ENCODE assay signal across 8 mouse cellular contexts in the genomic region with DNA sequence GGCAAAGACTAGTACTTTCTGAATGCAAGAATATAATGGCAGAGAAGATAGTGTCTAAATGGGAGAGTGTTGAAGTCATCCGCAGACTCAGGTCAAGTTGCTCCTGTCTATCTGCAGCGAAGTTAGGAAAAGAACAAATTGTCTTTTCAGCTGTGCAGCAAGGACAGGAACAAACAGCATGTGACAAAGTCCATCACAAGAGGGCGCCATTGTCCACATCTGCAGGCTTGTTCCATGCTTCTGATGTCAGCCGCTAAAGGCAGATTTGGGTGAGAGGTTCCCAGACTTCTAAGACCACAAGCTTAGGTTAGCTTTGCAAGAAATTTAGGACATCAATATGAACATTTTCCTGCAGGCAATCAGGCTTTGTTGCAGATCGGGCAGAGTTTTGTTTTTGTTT.
DNase-seq lines count a peak whose midpoint lies in the region; ATAC-seq and TF ChIP-seq lines count a peak whose summit lies in the region.

No protein-coding gene starts in this region.

- ATAC-seq in Patski = peak; percentile 80
- ATAC-seq in forebrain, embryonic 16.5 days = peak; percentile 89
- ATAC-seq in hindbrain, embryonic 16.5 days = peak; percentile 92
- ATAC-seq in erythroblast, adult 5-6 weeks (replicated peaks; ENCODE audit: low FRiP score, poor library complexity, severe bottlenecking) = no peak

- no peaks in the 10 kb centered on the region for H3K27me3 ChIP-seq in Patski
- H3K27me3 ChIP-seq in forebrain, embryonic 16.5 days (replicated peaks; ENCODE audit: control insufficient read depth, insufficient read depth, low read length) = no peaks in the 10 kb centered on the region
- H3K27me3 ChIP-seq in hindbrain, embryonic 16.5 days (replicated peaks; ENCODE audit: control insufficient read depth, insufficient read depth, low read length) = no peaks in the 10 kb centered on the region

- no peak overlapping the region for H3K4me3 ChIP-seq in forebrain, embryonic 16.5 days (replicated peaks; ENCODE audit: low read length)
- no peak overlapping the region for H3K4me3 ChIP-seq in hindbrain, embryonic 16.5 days (ENCODE audit: low read length)

- H3K9ac ChIP-seq in forebrain, embryonic 16.5 days (replicated peaks; ENCODE audit: low read depth, low read length) = no peak overlapping the region
- no peak overlapping the region for H3K9ac ChIP-seq in hindbrain, embryonic 16.5 days (ENCODE audit: low read depth, low read length)

- WGBS in forebrain, embryonic 16.5 days = 26% methylated on average over 5 of the region's 5 CpGs
- WGBS in hindbrain, embryonic 16.5 days = 30% methylated on average over 5 of the region's 5 CpGs

- no peaks in the 10 kb centered on the region for H3K9me3 ChIP-seq in forebrain, embryonic 16.5 days (ENCODE audit: control insufficient read depth, low read length)
- no peaks in the 10 kb centered on the region for H3K9me3 ChIP-seq in hindbrain, embryonic 16.5 days (ENCODE audit: control insufficient read depth, low read length)

- H3K4me2 ChIP-seq in forebrain, embryonic 16.5 days (ENCODE audit: low read length) = no peak overlapping the region
- no peak overlapping the region for H3K4me2 ChIP-seq in hindbrain, embryonic 16.5 days (ENCODE audit: low read length)

- in situ Hi-C loops in Patski (cut with MboI; ENCODE audit: low pct_unique_long_range_greater_than_20kb) = loop anchor here (5.0 to 10.0 kb wide), 2 partner anchors 262 to 674 kb away; no protein-coding TSS in a partner anchor

- POLR2A ChIA-PET in Patski (lab: Charles Lee) = no interaction called here

- H3K27ac ChIP-seq in forebrain, embryonic 16.5 days (ENCODE audit: low read length) = no peak overlapping the region
- no peak overlapping the region for H3K27ac ChIP-seq in hindbrain, embryonic 16.5 days (ENCODE audit: low read depth, low read length)

- no peaks in the 10 kb centered on the region for H3K36me3 ChIP-seq in forebrain, embryonic 16.5 days (ENCODE audit: control insufficient read depth, insufficient read depth)
- H3K36me3 ChIP-seq in hindbrain, embryonic 16.5 days (ENCODE audit: control insufficient read depth, insufficient read depth, low read length) = no peaks in the 10 kb centered on the region

- peak; percentile 7 for DNase-seq in Patski (ENCODE audit: low read depth, low spot score)
- DNase-seq in cerebellum, adult 11-12 months = peak; percentile 17
- peak; percentile 67 to 95 for DNase-seq in layer of hippocampus, postnatal 25 days (ENCODE audit: extremely low spot score in 1 of 2, low spot score in 1 of 2)
- DNase-seq in lung, postnatal 4 days = peak; percentile 54 to 77
- DNase-seq in right cerebral cortex, postnatal 14 days = peak; percentile 86

- TF ChIP-seq CTCF in Patski (IDR thresholded peaks at IDR 0.05) = peak; percentile 88

- H3K4me1 ChIP-seq in forebrain, embryonic 16.5 days (replicated peaks; ENCODE audit: control insufficient read depth, insufficient read depth, low read length) = no peaks in the 10 kb centered on the region
- H3K4me1 ChIP-seq in hindbrain, embryonic 16.5 days (ENCODE audit: control insufficient read depth, insufficient read depth, low read depth, low read length) = no peaks in the 10 kb centered on the region

- CTCF ChIA-PET in Patski (lab: Charles Lee) = interaction anchor here (0.8 to 1.3 kb wide), 2 partner anchors 11 to 1083 kb away, joined by 3 read pairs; no protein-coding TSS in a partner anchor

Comparison
In these comparisons a context has a peak if more than half of its experiments do, and no peak if none do; other contexts are left out.
1. DNase-seq: peak in every context shown above with its lines; median percentile 86 in right cerebral cortex, postnatal 14 days; 81 in layer of hippocampus, postnatal 25 days; 66 in lung, postnatal 4 days; 17 in cerebellum, adult 11-12 months; 7 in Patski.